Mouse (Mus musculus): ENCODE results near the gene Myo1e. TPM values are rescaled to one million over a fixed set of nuclear protein-coding genes. Genes with fewer than 3 reads are reported as not detected.
A peak's percentile ranks its signal among the peaks of the same experiment; 100 is the strongest.

The Myo1e gene
- 10 to 100 TPM in 1 of 2 experiments, 1 to 10 TPM in 1; 5.7 to 11.7 TPM for total RNA-seq (2021)
- long read RNA-seq, experiment 1, full-length matches to known transcripts, result 25 of 38 reads
- long read RNA-seq, experiment 1, partial matches to known transcripts, result 3 of 38 reads
- long read RNA-seq, experiment 1, other reads (novel, unspliced or antisense), result 10 of 38 reads
- long read RNA-seq, experiment 2, full-length matches to known transcripts, result 6 of 10 reads
- long read RNA-seq, experiment 2, partial matches to known transcripts, result 1 of 10 reads
- long read RNA-seq, experiment 2, other reads (novel, unspliced or antisense), result 3 of 10 reads

GRCm38 (mm10) chr9:70207151-70207831 lies at the start of gene Myo1e:
Myo1e (plus strand) TSS chr9:70207350.
- TF ChIP-seq CTCF (IDR thresholded peaks at IDR 0.05), result no peak

GRCm38 (mm10) chr9:70160071-70160470 lies 47.1 kb upstream of the Myo1e start:
- TF ChIP-seq CTCF (IDR thresholded peaks at IDR 0.05), result no peak
- DNase-seq, result no peak
- Histone ChIP-seq H3K27ac (no peak overlapping the region), H3K4me3 (no peak overlapping the region)
- intact Hi-C loops (cut with DNase I), result no loop called here

More at GRCm38 (mm10) chr9:70207151-70207831, at the start of gene Myo1e:
- H3K27ac ChIP-seq, result peak within 1 kb of the TSS; percentile 96
- peak within 1 kb of the TSS; percentile 84 for H3K4me3 ChIP-seq
- DNase-seq, result peak; percentile 92
- intact Hi-C loops (cut with DNase I), result loop anchor here (5.0 kb wide), 2 partner anchors 115 to 185 kb away; no protein-coding TSS in a partner anchor

- DNase-seq, result no peak
- TF ChIP-seq CTCF (IDR thresholded peaks at IDR 0.05), result peak; percentile 49
- no peak overlapping the region for H3K4me3 ChIP-seq
- H3K27ac ChIP-seq, result no peak overlapping the region
- intact Hi-C loops (cut with DNase I), result no loop called here
Measured at GRCm38 (mm10) chr9:70168973-70169372, 38.2 kb upstream of the Myo1e start.

- DNase-seq, result no peak
- intact Hi-C loops (cut with DNase I), result no loop called here
- no peak overlapping the region for H3K27ac ChIP-seq
- TF ChIP-seq CTCF (IDR thresholded peaks at IDR 0.05), result no peak
- H3K4me3 ChIP-seq, result no peak overlapping the region
Measured at GRCm38 (mm10) chr9:70174291-70174848, 32.8 kb upstream of the Myo1e start.

- H3K27ac ChIP-seq, result no peak overlapping the region
- DNase-seq, result no peak
- no peak for TF ChIP-seq CTCF (IDR thresholded peaks at IDR 0.05)
- intact Hi-C loops (cut with DNase I), result no loop called here
- no peak overlapping the region for H3K4me3 ChIP-seq
Measured at GRCm38 (mm10) chr9:70174896-70175295, 32.3 kb upstream of the Myo1e start.

- intact Hi-C loops (cut with DNase I), result no loop called here
- DNase-seq, result no peak
- no peak for TF ChIP-seq CTCF (IDR thresholded peaks at IDR 0.05)
- no peak overlapping the region for H3K4me3 ChIP-seq
- H3K27ac ChIP-seq, result no peak overlapping the region
Measured at GRCm38 (mm10) chr9:70176291-70176690, 30.9 kb upstream of the Myo1e start.

GRCm38 (mm10) chr9:70181719-70182118 lies 25.4 kb upstream of the Myo1e start:
- intact Hi-C loops (cut with DNase I), result no loop called here
- TF ChIP-seq CTCF (IDR thresholded peaks at IDR 0.05), result no peak
- no peak for DNase-seq
- H3K4me3 ChIP-seq, result no peak overlapping the region
- no peak overlapping the region for H3K27ac ChIP-seq

- H3K4me3 ChIP-seq, result no peak overlapping the region
- H3K27ac ChIP-seq, result no peak overlapping the region
- no peak for DNase-seq
- no peak for TF ChIP-seq CTCF (IDR thresholded peaks at IDR 0.05)
- intact Hi-C loops (cut with DNase I), result no loop called here
Measured at GRCm38 (mm10) chr9:70182639-70183038, 24.5 kb upstream of the Myo1e start.

GRCm38 (mm10) chr9:70192336-70192735 lies 14.8 kb upstream of the Myo1e start:
- intact Hi-C loops (cut with DNase I), result no loop called here
- DNase-seq, result no peak
- Histone ChIP-seq H3K4me3 (no peak overlapping the region), H3K27ac (no peak overlapping the region)
- no peak for TF ChIP-seq CTCF (IDR thresholded peaks at IDR 0.05)

- no peak for DNase-seq
- TF ChIP-seq CTCF (IDR thresholded peaks at IDR 0.05), result no peak
- Histone ChIP-seq H3K4me3 (no peak overlapping the region), H3K27ac (no peak overlapping the region)
- intact Hi-C loops (cut with DNase I), result no loop called here
Measured at GRCm38 (mm10) chr9:70194622-70195021, 12.5 kb upstream of the Myo1e start.

GRCm38 (mm10) chr9:70196956-70197659 lies 10.0 kb upstream of the Myo1e start:
- Histone ChIP-seq H3K27ac (0 out of 2 replicates have a peak overlapping the region, but pooled peaks have one; percentile 16), H3K4me3 (no peak overlapping the region)
- TF ChIP-seq CTCF (IDR thresholded peaks at IDR 0.05), result no peak
- no peak for DNase-seq
- intact Hi-C loops (cut with DNase I), result no loop called here

- no peak overlapping the region for H3K4me3 ChIP-seq
- 0 out of 2 replicates have a peak overlapping the region, but pooled peaks have one; percentile 16 for H3K27ac ChIP-seq
- intact Hi-C loops (cut with DNase I), result no loop called here
- DNase-seq, result no peak
- no peak for TF ChIP-seq CTCF (IDR thresholded peaks at IDR 0.05)
Measured at GRCm38 (mm10) chr9:70197992-70198391, 9.2 kb upstream of the Myo1e start.

- peak; percentile 64 for DNase-seq
- intact Hi-C loops (cut with DNase I), result no loop called here
- Histone ChIP-seq H3K4me3 (no peak overlapping the region), H3K27ac (no peak overlapping the region)
- peak; percentile 78 for TF ChIP-seq CTCF (IDR thresholded peaks at IDR 0.05)
Measured at GRCm38 (mm10) chr9:70202753-70203152, 4.4 kb upstream of the Myo1e start.
